Mouse (Mus musculus) E14TG2a.4 (cell line): ENCODE results near the gene Asdurf.
"Not testable (repeated sequence)": the region's sequence is repeated elsewhere in the genome, so short reads cannot be mapped to it uniquely, and the experiment has no call there.

ENCODE experiments used
- H3K27me3 ChIP-seq: 2 replicates; pipeline ENCODE4 v1.6.1; 2014; ENCODE audit warnings: low read length, control low read depth; ENCODE audit not compliant: insufficient read depth
- H3K36me3 ChIP-seq: 2 replicates; pipeline ENCODE4 v1.6.1; 2014; ENCODE audit warnings: low read length, control low read depth; ENCODE audit not compliant: insufficient read depth
- H3K4me1 ChIP-seq: replicated peaks from 2 replicates; pipeline ENCODE4 v1.6.1; 2014; ENCODE audit warnings: low read depth, low read length, control low read depth
- H3K4me3 ChIP-seq: replicated peaks from 2 replicates; pipeline ENCODE4 v1.5.1; 2014; ENCODE audit warnings: mild to moderate bottlenecking, low read length
- H3K9me3 ChIP-seq: 2 replicates; pipeline ENCODE4 v1.6.1; 2014; ENCODE audit warnings: low read length, control low read depth
- CTCF ChIP-seq: conservative IDR thresholded peaks from 2 replicates; pipeline ENCODE4 v1.5.1; 2014; ENCODE audit warnings: low read length
- NANOG ChIP-seq: IDR thresholded peaks from 2 replicates; pipeline ENCODE4 v1.6.1; 2014; ENCODE audit warnings: borderline replicate concordance, low read length, mixed read lengths
- POU5F1 ChIP-seq: IDR thresholded peaks from 2 replicates; pipeline ENCODE4 v1.6.1; 2014; ENCODE audit warnings: low read length, borderline replicate concordance

The Asdurf gene

DNA sequence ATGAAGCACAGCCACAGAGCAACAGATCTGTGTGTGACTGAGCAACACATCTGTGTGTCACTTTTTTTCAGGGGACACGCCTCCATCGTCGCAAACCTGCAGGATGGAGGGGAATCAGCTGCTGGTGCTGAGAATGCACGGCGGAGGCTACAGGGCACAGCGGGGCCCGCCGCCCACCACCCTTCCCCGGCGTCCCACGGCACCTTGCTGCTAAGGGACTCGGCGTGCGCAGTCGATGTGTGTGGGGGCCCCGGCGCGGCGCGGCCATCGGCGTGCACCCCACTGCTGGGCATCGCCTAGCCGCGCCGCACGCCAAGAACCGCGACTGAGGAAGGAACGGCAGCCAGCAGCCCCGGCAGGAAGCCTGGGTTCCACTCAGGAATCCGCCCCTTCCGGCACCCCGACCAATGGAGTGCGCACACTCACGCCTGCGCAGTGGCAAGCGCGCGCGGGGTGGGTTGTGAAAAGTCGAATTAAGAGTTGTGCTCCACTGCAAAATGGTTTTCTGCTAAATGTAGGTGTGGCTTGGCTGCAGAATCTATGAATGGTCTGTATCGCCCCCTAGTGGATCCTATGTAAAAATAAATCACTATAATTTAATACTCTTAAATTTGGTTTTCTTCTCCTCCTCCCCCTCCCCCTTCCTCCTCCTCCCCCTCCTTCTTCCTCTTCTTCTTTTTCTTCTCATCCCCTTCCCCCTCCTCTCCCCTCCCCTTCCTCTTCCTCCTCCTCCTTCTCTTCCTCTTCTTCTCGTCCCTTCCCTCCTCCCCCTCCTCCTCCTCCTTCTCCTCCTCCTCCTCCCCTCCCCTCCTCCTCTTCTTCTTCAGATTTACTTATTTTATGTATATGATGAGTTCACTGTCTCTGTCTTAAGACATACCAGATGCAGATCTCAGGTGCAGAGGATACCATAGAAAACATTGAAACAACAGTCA, at the start of gene Asdurf, which contains the start of the genes Gm28551 and Asnsd1:
Gene Asdurf, minus strand, starts transcription at position 293 of the 935 bp plus-strand sequence.
Gene Gm28551, minus strand, starts transcription at position 341 of the 935 bp plus-strand sequence.
Gene Asnsd1, minus strand, starts transcription at position 426 of the 935 bp plus-strand sequence.
- TF ChIP-seq NANOG: no peak
- TF ChIP-seq CTCF: no peak
- TF ChIP-seq POU5F1: no peak
- Histone ChIP-seq H3K4me1 (peaks cover 9% of the 10 kb centered on the region), H3K9me3 (peaks cover 5% of the 10 kb centered on the region; the same call in 1 of the 2 replicates), H3K4me3 (peak within 1 kb of the TSS; percentile 95), H3K27me3 (no peaks in the 10 kb centered on the region), H3K36me3 (peaks cover 22% of the 10 kb centered on the region)

DNA sequence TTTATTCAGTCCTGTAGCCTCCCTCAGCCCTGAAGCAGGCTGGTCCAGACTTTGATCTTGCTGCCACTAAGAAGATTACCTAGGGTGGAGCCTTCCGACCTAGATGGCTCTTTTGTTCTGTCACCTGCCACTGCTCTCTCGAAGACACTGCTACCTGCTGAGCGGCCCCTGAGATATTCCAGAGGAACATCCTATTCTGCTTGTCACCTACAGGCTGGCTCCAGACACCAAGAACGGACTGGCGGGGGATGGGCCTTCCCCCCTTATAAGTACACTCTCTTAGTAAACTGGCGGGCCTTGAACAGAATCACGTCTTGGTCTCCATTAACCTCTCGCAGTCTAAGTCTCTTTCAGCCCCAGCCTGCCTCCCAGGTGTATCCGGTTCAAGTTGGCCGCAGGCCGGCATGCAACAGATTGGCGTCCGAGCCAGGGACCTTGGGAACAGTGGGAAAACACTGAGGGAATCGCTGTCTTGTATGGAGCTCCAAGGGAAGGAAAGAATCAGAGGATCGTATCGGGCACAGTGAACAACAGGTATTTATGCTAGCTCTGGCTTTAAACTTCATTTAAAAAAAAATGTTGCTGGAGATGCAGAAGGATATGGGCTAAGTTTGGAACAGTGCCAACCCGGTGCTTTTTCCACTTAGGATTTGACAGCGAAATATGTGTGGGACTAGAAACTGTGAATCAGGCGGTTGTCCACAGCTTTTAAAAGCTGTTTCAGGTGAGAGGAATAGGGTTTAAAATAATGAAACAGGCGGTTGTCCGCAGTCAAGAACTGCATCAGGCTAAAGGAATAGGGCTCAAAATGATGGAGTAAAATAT, 41.7 kb upstream of the Asdurf start:
- H3K4me3 ChIP-seq, H3K4me1 ChIP-seq, H3K27me3 ChIP-seq, H3K36me3 ChIP-seq: not testable (repeated sequence)
- TF ChIP-seq NANOG: 0 out of 2 replicates have a peak, but pooled peaks have one; percentile 16
- H3K9me3 ChIP-seq: peaks cover 35% of the 10 kb centered on the region

GRCm38 (mm10) chr1:53388762-53389161, 36.3 kb upstream of the Asdurf start:
- Histone ChIP-seq H3K4me1 (peaks cover 7% of the 10 kb centered on the region; the same call in 1 of the 2 replicates), H3K27me3 (no peaks in the 10 kb centered on the region), H3K4me3 (no peak overlapping the region), H3K36me3 (no peaks in the 10 kb centered on the region), H3K9me3 (peaks cover 67% of the 10 kb centered on the region)
- TF ChIP-seq POU5F1 (no peak), NANOG (no peak), CTCF (no peak)

GRCm38 (mm10) chr1:53384085-53384688, 31.8 kb upstream of the Asdurf start:
- no peak for TF ChIP-seq NANOG
- TF ChIP-seq POU5F1: no peak
- TF ChIP-seq CTCF: no peak
- peaks cover 33% of the 10 kb centered on the region for H3K9me3 ChIP-seq
- H3K36me3 ChIP-seq: no peaks in the 10 kb centered on the region

GRCm38 (mm10) chr1:53377731-53378130, 25.3 kb upstream of the Asdurf start:
- peaks cover 35% of the 10 kb centered on the region for H3K9me3 ChIP-seq
- no peak for TF ChIP-seq NANOG
- TF ChIP-seq POU5F1: no peak
- TF ChIP-seq CTCF: no peak
- no peaks in the 10 kb centered on the region for H3K27me3 ChIP-seq
- no peak overlapping the region for H3K4me3 ChIP-seq
- H3K36me3 ChIP-seq: no peaks in the 10 kb centered on the region
- H3K4me1 ChIP-seq: no peaks in the 10 kb centered on the region

More at GRCm38 (mm10) chr1:53384085-53384688, 31.8 kb upstream of the Asdurf start:
- 0 out of 2 replicates have a peak, but pooled peaks cover 4% of the 10 kb centered on the region for H3K4me1 ChIP-seq
- H3K27me3 ChIP-seq: no peaks in the 10 kb centered on the region
- no peak overlapping the region for H3K4me3 ChIP-seq

DNA sequence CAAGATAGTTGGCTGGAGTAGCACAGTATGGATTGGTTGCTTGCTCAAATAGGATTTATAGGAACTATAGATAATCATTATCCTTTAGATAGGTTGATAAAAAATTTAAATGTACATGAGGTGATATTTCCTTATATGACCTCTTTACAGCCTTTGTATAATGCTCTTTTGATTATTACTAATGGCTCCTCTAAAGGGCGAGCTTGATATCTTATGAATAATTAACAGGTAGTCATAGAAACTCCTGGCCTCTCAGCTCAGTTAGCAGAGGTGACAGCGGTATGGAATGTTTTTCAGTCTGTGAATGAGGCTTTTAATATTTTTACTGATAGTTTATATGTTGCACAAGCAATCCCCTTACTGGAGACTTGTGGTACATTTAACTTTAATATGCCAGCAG, 23.5 kb upstream of the Asdurf start:
- not testable (repeated sequence) for H3K27me3 ChIP-seq, H3K4me1 ChIP-seq, H3K36me3 ChIP-seq, H3K4me3 ChIP-seq
- H3K9me3 ChIP-seq: peaks cover 52% of the 10 kb centered on the region

GRCm38 (mm10) chr1:53358988-53359387, 6.6 kb upstream of the Asdurf start:
- no peaks in the 10 kb centered on the region for H3K4me1 ChIP-seq
- H3K9me3 ChIP-seq: no peaks in the 10 kb centered on the region
- no peaks in the 10 kb centered on the region for H3K27me3 ChIP-seq
- TF ChIP-seq NANOG (no peak), POU5F1 (no peak), CTCF (no peak)
- no peak overlapping the region for H3K4me3 ChIP-seq
- H3K36me3 ChIP-seq: no peaks in the 10 kb centered on the region

GRCm38 (mm10) chr1:53341071-53341470, 11.3 kb downstream of the Asdurf start:
- H3K4me3 ChIP-seq: no peak overlapping the region
- H3K9me3 ChIP-seq: no peaks in the 10 kb centered on the region
- TF ChIP-seq NANOG (no peak), CTCF (no peak), POU5F1 (no peak)
- peaks cover 12% of the 10 kb centered on the region for H3K36me3 ChIP-seq
- no peaks in the 10 kb centered on the region for H3K27me3 ChIP-seq
- H3K4me1 ChIP-seq: no peaks in the 10 kb centered on the region

DNA sequence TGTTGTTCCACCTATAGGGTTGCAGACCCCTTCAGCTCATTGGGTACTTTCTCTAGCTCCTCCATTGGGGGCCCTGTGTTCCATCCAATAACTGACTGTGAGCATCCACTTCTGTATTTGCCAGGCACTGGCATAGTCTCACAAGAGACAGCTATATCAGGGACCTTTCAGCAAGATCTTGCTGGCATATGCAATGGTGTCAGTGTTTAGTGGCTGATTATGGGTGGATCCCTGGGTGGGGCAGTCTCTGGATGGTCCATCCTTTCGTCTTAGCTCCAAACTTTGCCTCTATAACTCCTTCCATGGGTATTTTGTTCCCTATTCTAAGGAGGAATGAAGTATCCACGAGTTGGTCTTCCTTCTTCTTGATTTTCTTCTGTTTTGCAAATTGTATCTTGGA, 15.0 kb downstream of the Asdurf start:
- H3K4me3 ChIP-seq, H3K4me1 ChIP-seq, H3K36me3 ChIP-seq, H3K27me3 ChIP-seq: not testable (repeated sequence)
- peaks cover 16% of the 10 kb centered on the region for H3K9me3 ChIP-seq
